Mouse (Mus musculus): ENCODE results near the gene Irak3. TPM values are rescaled to one million over a fixed set of nuclear protein-coding genes. Genes with fewer than 3 reads are reported as not detected.

The Irak3 gene
- total and polyA plus RNA-seq, 3 experiments: 0.47 TPM; not detected in 2

GRCm38 (mm10) chr10:120160533-120160932 lies 41.4 kb downstream of the Irak3 start (continued):
- no peak for TF ChIP-seq SMC3 (IDR thresholded peaks at IDR 0.05; ENCODE audit: low read depth, low read length)

GRCm38 (mm10) chr10:120153911-120154310 lies 48.0 kb downstream of the Irak3 start:
- Histone ChIP-seq H3K4me1 (ENCODE audit: control insufficient read depth in 1 of 2, insufficient read depth in 2 of 2, low read length in 2 of 2) (no peaks in the 10 kb centered on the region), H3K4me3 (ENCODE audit: control insufficient read depth in 1 of 2, insufficient read depth in 1 of 2, low read depth in 2 of 2, low read length in 2 of 2) (no peak overlapping the region), H3K9ac (ENCODE audit: control insufficient read depth, low read depth, low read length, poor library complexity, severe bottlenecking) (no peak overlapping the region), H3K79me2 (ENCODE audit: control insufficient read depth, insufficient read depth, low read length, poor library complexity) (no peaks in the 10 kb centered on the region), H3K36me3 (ENCODE audit: control insufficient read depth in 1 of 2, insufficient read depth in 2 of 2, low read length in 2 of 2) (no peaks in the 10 kb centered on the region), H3K9me3 (replicated peaks; ENCODE audit: insufficient read depth, low read length) (no peaks in the 10 kb centered on the region), H3K27me3 (ENCODE audit: control insufficient read depth in 1 of 2, insufficient read depth in 2 of 2, low read length in 2 of 2) (no peaks in the 10 kb centered on the region; a peak in 2 of 4 replicates), H3K27ac (ENCODE audit: control insufficient read depth, low read depth, low read length) (no peak overlapping the region)
- no peak for TF ChIP-seq SMC3 (IDR thresholded peaks at IDR 0.05; ENCODE audit: low read depth, low read length)
- TF ChIP-seq CHD1 (IDR thresholded peaks at IDR 0.05; ENCODE audit: low read depth, low read length): no peak
- no peak for TF ChIP-seq SIN3A (IDR thresholded peaks at IDR 0.05; ENCODE audit: low read length)
- TF ChIP-seq MAZ (IDR thresholded peaks at IDR 0.05; ENCODE audit: low read depth, low read length): no peak
- TF ChIP-seq ZC3H11A (IDR thresholded peaks at IDR 0.05; ENCODE audit: low read depth, low read length): no peak
- TF ChIP-seq TCF12 (IDR thresholded peaks at IDR 0.05; ENCODE audit: low read depth, low read length): no peak
- TF ChIP-seq POLR2AphosphoS2 (IDR thresholded peaks at IDR 0.05; ENCODE audit: low read length): no peak
- TF ChIP-seq NRF1 (IDR thresholded peaks at IDR 0.05; ENCODE audit: insufficient read depth, low read depth, low read length, poor library complexity, severe bottlenecking): no peak
- peak in 1 of 2 experiments; percentile 89; a peak in 2 of 4 replicates for TF ChIP-seq USF2 (IDR thresholded peaks at IDR 0.05; ENCODE audit: borderline replicate concordance in 1 of 2, insufficient read depth in 1 of 2, low read depth in 1 of 2, low read length in 2 of 2)
- TF ChIP-seq RCOR1 (IDR thresholded peaks at IDR 0.05; ENCODE audit: low read depth, low read length): no peak
- TF ChIP-seq MXI1 (IDR thresholded peaks at IDR 0.05; ENCODE audit: low read depth, low read length): no peak
- no peak for TF ChIP-seq KAT2A (conservative IDR thresholded peaks at IDR 0.05; ENCODE audit: low read depth, low read length)
- no peak for TF ChIP-seq MAFK (IDR thresholded peaks at IDR 0.05; ENCODE audit: borderline replicate concordance, low read depth, low read length)
- TF ChIP-seq JUND (IDR thresholded peaks at IDR 0.05; ENCODE audit: low read depth, low read length): no peak
- TF ChIP-seq ZKSCAN1 (IDR thresholded peaks at IDR 0.05; ENCODE audit: low read depth, low read length): no peak
- TF ChIP-seq GABPA (IDR thresholded peaks at IDR 0.05; ENCODE audit: low read depth, low read length): no peak
- TF ChIP-seq E2F4 (IDR thresholded peaks at IDR 0.05; ENCODE audit: borderline replicate concordance, low read depth, low read length): no peak
- 0 out of 2 replicates have a peak, but pooled peaks have one; percentile 38 for TF ChIP-seq MAX (IDR thresholded peaks at IDR 0.05; ENCODE audit: low read length)
- TF ChIP-seq USF1 (IDR thresholded peaks at IDR 0.05; ENCODE audit: low read depth, low read length): peak; percentile 85
- TF ChIP-seq HCFC1 (IDR thresholded peaks at IDR 0.05; ENCODE audit: low read depth, low read length): no peak
- no peak for DNase-seq (ENCODE audit: low read depth, low spot score)

All from MEL (cell line).